Mouse (Mus musculus) forebrain, postnatal 0 days (tissue): Measurements from ENCODE around the gene Cd300c. TPM values are rescaled to one million over a fixed set of nuclear protein-coding genes. Genes with fewer than 3 reads are reported as not detected.

Experiments
- ATAC-seq: fragments of 200-750 bp; cut with Nextera tagmentation; 2 replicates; pipeline ENCODE4 v1.8.0; 2017; ENCODE audit warnings: mild to moderate bottlenecking, moderate library complexity
- DNase-seq: peaks from one replicate; pipeline ENCODE4 v3.0.0-alpha.2; 2015
- H3K27ac ChIP-seq: fragments of 300-500 bp; sonication (generic); 2 replicates; pipeline ENCODE4 v1.5.1; 2014; ENCODE audit warnings: low read depth, mild to moderate bottlenecking, antibody characterized with exemption, low read length, moderate library complexity, mixed read lengths
- H3K27me3 ChIP-seq: fragments of 300-500 bp; sonication (generic); 2 replicates; pipeline ENCODE4 v1.6.1; 2014; ENCODE audit warnings: mild to moderate bottlenecking, low read length, mixed read lengths; ENCODE audit not compliant: insufficient read depth
- H3K36me3 ChIP-seq: fragments of 300-500 bp; sonication (generic); 2 replicates; pipeline ENCODE4 v1.6.1; 2014; ENCODE audit warnings: mild to moderate bottlenecking, moderate library complexity; ENCODE audit not compliant: insufficient read depth
- H3K4me1 ChIP-seq: fragments of 300-500 bp; sonication (generic); 2 replicates; pipeline ENCODE4 v1.6.1; 2014; ENCODE audit warnings: antibody characterized with exemption; ENCODE audit not compliant: insufficient read depth
- H3K4me2 ChIP-seq: fragments of 300-500 bp; sonication (generic); 2 replicates; pipeline ENCODE4 v1.6.1; 2014; ENCODE audit warnings: low read depth, mild to moderate bottlenecking, moderate library complexity
- H3K4me3 ChIP-seq: fragments of 300-500 bp; sonication (generic); 2 replicates; pipeline ENCODE4 v1.5.1; 2014; ENCODE audit warnings: low read depth, low read length, mixed read lengths
- H3K9ac ChIP-seq: fragments of 300-500 bp; sonication (generic); 2 replicates; pipeline ENCODE4 v1.6.1; 2014; ENCODE audit warnings: mild to moderate bottlenecking
- H3K9me3 ChIP-seq: fragments of 300-500 bp; sonication (generic); 2 replicates; pipeline ENCODE4 v1.6.1; 2016; ENCODE audit warnings: low read length
- CTCF ChIP-seq: sonication (generic); IDR thresholded peaks from 2 replicates; pipeline ENCODE4 v1.5.1; 2016; ENCODE audit warnings: antibody characterized with exemption, control low read depth, low read depth
- WGBS: fragments of 180-500 bp; shearing (Covaris S2); extraction: QIAGEN DNeasy Blood & Tissue Kit; methylation state at CpG from one replicate; pipeline ENCODE4 v1.1.7; 2014; 5-methylcytosine and 5-hydroxymethylcytosine counted together
- polyA plus RNA-seq: library from polyadenylated mRNA; unstranded; fragments of >200 nt; fragmentation: Nextera tagmentation; extraction: Ambion mirVana; gene quantifications from 2 replicates; pipeline ENCODE4 v1.2.1, GENCODE M21; 2015
- total RNA-seq: library from RNA; depleted of rRNA; stranded (reverse); fragments of >200 nt; gene quantifications from 2 replicates; pipeline ENCODE4 v1.2.3, GENCODE M21; 2014

Cd300c gene
- total and polyA plus RNA-seq, 2 experiments from 2014 or later, result not detected

GRCm38 (mm10) chr11:114965182-114965828 lies 3.7 kb downstream of the Cd300c start:
- H3K4me3 ChIP-seq, result no peak overlapping the region
- H3K4me2 ChIP-seq, result no peak overlapping the region
- H3K27ac ChIP-seq, result no peak overlapping the region
- H3K9ac ChIP-seq, result no peak overlapping the region
- H3K27me3 ChIP-seq, result no peaks in the 10 kb centered on the region
- H3K36me3 ChIP-seq, result no peaks in the 10 kb centered on the region
- ATAC-seq, result no peak
- no peak for DNase-seq
- WGBS, result 59% methylated on average over 3 of the region's 3 CpGs
- TF ChIP-seq CTCF, result no peak
- no peaks in the 10 kb centered on the region for H3K9me3 ChIP-seq
- H3K4me1 ChIP-seq, result no peaks in the 10 kb centered on the region

GRCm38 (mm10) chr11:114960369-114960768 lies 8.6 kb downstream of the Cd300c start:
- no peak for TF ChIP-seq CTCF
- Histone ChIP-seq H3K27me3 (no peaks in the 10 kb centered on the region), H3K27ac (no peak overlapping the region), H3K4me1 (no peaks in the 10 kb centered on the region), H3K9ac (no peak overlapping the region), H3K4me3 (no peak overlapping the region), H3K9me3 (no peaks in the 10 kb centered on the region), H3K4me2 (no peak overlapping the region), H3K36me3 (no peaks in the 10 kb centered on the region)
- DNase-seq (no peak), ATAC-seq (no peak)
- WGBS, result 86% methylated on average over 1 of the region's 1 CpGs

- H3K4me2 ChIP-seq, result no peak within 1 kb of the TSS
- no peak for ATAC-seq
- H3K9me3 ChIP-seq, result no peaks in the 10 kb centered on the region
- DNase-seq, result no peak
- no peak within 1 kb of the TSS for H3K4me3 ChIP-seq
- no peak for TF ChIP-seq CTCF
- no peaks in the 10 kb centered on the region for H3K4me1 ChIP-seq
- H3K27me3 ChIP-seq, result no peaks in the 10 kb centered on the region
- 62% methylated on average over 6 of the region's 6 CpGs for WGBS
- no peak within 1 kb of the TSS for H3K9ac ChIP-seq
- H3K27ac ChIP-seq, result no peak within 1 kb of the TSS
- H3K36me3 ChIP-seq, result no peaks in the 10 kb centered on the region
These were observed 34.8 kb downstream of the Cd300c start, which contains the start of gene Cd300lb for GRCm38 (mm10) chr11:114934144-114934543. Gene Cd300lb (minus strand): TSS chr11:114934386.

- DNase-seq (no peak), ATAC-seq (no peak)
These were observed 35.4 kb downstream of the Cd300c start for GRCm38 (mm10) chr11:114933591-114933990.

GRCm38 (mm10) chr11:114931041-114931440 lies 37.9 kb downstream of the Cd300c start:
- WGBS, result 82% methylated on average over 5 of the region's 5 CpGs

More at GRCm38 (mm10) chr11:114933591-114933990, 35.4 kb downstream of the Cd300c start:
- no peak for TF ChIP-seq CTCF
- no peak overlapping the region for H3K27ac ChIP-seq
- H3K9ac ChIP-seq, result no peak overlapping the region
- no peak overlapping the region for H3K4me3 ChIP-seq
- H3K36me3 ChIP-seq, result no peaks in the 10 kb centered on the region
- H3K9me3 ChIP-seq, result no peaks in the 10 kb centered on the region
- H3K4me1 ChIP-seq, result no peaks in the 10 kb centered on the region
- H3K4me2 ChIP-seq, result no peak overlapping the region
- no peaks in the 10 kb centered on the region for H3K27me3 ChIP-seq
- WGBS, result 83% methylated on average over 4 of the region's 4 CpGs

GRCm38 (mm10) chr11:114929581-114929980 lies 39.4 kb downstream of the Cd300c start:
- Histone ChIP-seq H3K9ac (no peak overlapping the region), H3K4me3 (no peak overlapping the region), H3K4me1 (no peaks in the 10 kb centered on the region), H3K9me3 (no peaks in the 10 kb centered on the region), H3K27ac (no peak overlapping the region), H3K36me3 (no peaks in the 10 kb centered on the region), H3K27me3 (no peaks in the 10 kb centered on the region), H3K4me2 (no peak overlapping the region)
- ATAC-seq (no peak), DNase-seq (no peak)
- WGBS, result 86% methylated on average over 2 of the region's 2 CpGs
- TF ChIP-seq CTCF, result no peak

More at GRCm38 (mm10) chr11:114931041-114931440, 37.9 kb downstream of the Cd300c start:
- Histone ChIP-seq H3K4me1 (no peaks in the 10 kb centered on the region), H3K36me3 (no peaks in the 10 kb centered on the region), H3K9ac (no peak overlapping the region), H3K4me3 (no peak overlapping the region), H3K27ac (no peak overlapping the region), H3K9me3 (no peaks in the 10 kb centered on the region), H3K27me3 (no peaks in the 10 kb centered on the region), H3K4me2 (no peak overlapping the region)
- ATAC-seq (no peak), DNase-seq (no peak)
- TF ChIP-seq CTCF, result no peak

- Histone ChIP-seq H3K4me1 (no peaks in the 10 kb centered on the region), H3K4me3 (no peak overlapping the region), H3K9me3 (no peaks in the 10 kb centered on the region), H3K27me3 (no peaks in the 10 kb centered on the region), H3K4me2 (no peak overlapping the region), H3K9ac (no peak overlapping the region), H3K27ac (no peak overlapping the region), H3K36me3 (no peaks in the 10 kb centered on the region)
- 70% methylated on average over 4 of the region's 4 CpGs for WGBS
- ATAC-seq (no peak), DNase-seq (no peak)
- TF ChIP-seq CTCF, result peak; percentile 25; the same call in 1 of the 2 replicates
These were observed 45.0 kb downstream of the Cd300c start for GRCm38 (mm10) chr11:114923961-114924360.
